Mouse (Mus musculus): Measurements from ENCODE around the gene Sertad1.

The Sertad1 gene

DNA sequence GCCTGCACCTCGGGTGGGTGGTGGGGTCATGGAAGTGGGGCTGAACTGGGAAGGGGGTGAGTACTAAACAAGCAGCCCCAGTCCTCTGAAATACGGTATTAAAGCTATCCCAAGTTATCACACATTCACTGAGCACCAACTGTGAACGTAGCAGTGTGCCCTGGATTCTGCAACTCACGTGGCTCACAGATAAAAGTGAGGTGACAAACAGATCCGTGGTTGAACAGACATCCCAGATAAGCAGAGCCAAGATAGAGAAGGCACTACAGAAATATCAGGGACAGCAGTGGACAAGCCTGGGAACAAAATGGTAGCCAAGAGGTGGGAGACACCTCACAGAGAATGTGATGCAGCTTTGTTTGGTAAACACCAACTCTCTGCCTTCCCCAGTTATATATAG lies 27.1 kb upstream of the Sertad1 start:
- no peak for TF ChIP-seq GATA4 (IDR thresholded peaks at IDR 0.05; ENCODE audit: insufficient replicate concordance, low read length)

DNA sequence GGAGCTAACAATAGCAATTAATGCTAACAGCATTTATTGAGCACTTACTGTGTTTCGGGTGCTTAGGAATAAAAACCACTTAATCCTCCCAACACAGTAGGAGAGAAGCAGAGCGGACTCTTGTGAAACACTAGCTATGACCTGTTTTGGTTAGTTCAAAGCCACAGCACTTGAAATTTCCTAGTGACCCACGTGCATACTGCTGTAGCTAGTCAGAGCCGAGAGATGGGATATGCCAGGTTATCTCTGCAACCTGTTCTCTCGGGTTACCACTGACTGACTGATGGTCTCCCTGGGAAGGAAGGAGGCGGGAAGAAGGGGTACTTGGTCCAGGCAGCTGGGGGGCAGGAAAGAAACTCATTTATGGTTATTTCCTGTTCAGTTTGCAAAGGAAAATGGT lies 26.2 kb upstream of the Sertad1 start:
- TF ChIP-seq GATA4 (IDR thresholded peaks at IDR 0.05; ENCODE audit: insufficient replicate concordance, low read length): no peak

DNA sequence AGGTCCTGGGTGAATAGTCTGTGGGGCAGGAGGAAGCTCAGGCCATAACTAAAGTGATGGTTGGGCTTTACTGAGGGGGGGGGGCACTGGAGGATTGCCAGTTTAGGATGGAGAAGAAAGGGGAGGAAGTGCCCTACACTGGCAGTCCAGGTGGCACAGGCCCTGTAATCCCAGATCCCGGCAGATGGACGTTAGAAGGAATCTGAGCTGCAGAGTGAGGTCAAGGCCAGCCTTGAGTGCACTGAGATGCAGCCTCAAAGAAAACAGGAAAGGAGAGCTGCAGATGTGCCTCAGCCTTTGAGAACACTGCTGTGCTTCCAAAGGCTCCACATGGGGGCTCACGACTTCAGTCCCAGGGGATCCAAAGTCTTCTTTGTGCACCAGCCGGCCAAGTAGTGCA lies 19.1 kb upstream of the Sertad1 start:
- TF ChIP-seq GATA4 (IDR thresholded peaks at IDR 0.05; ENCODE audit: insufficient replicate concordance, low read length): no peak

DNA sequence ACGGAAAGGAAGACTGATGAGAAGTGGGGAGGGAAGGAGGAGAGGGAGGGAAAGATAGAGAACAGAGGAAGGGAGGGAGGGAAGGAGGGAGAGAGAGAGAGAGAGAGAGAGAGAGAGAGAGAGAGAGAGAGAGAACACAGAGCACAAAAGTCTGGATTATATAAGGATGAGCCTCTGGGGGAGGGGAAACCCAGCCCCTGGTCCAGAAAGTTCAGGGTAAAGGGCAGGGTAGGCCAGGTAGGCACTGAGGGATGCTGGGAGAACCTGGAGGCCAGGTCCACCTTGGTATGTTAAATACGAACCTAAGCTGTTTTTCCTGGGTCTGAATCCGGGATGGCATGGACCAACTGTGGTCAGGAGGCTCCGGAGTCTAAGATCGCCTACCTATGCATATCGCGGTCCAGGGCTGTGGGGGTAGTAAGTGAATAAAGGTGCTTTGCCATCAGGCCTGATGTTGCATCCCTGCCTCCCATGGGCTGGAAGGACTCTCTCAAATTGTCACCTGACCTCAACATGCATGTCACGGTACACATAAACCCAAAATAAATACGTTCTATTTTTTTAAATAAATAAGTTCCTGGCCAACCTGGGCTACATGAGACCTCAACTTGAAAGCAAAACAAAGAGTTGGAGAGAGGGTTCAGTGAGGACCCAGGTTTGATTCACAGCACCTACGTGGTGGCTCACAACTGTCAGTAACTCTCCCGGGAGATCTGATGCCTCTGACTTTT lies 15.2 kb upstream of the Sertad1 start:
- TF ChIP-seq GATA4 (IDR thresholded peaks at IDR 0.05; ENCODE audit: insufficient replicate concordance, low read length): no peak

DNA sequence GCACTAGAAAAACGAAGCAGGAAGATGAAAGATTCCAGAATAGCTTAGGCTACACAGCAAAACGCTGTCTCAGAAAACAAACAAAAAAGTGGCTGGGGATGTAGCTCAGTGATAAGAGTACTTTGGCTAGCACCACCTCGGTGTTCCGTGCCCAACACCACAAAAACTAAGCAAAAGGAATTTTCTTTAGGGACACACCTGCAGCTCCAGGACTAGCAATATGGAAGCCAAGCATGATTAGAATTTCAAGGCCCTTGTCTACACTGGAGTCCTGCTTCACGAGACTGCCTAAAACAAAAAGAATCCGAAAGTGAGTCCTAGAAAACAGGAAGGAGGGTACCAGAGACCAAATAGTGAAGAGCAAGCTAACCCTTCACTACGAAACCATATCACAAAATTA lies 14.1 kb upstream of the Sertad1 start:
- TF ChIP-seq GATA4 (IDR thresholded peaks at IDR 0.05; ENCODE audit: insufficient replicate concordance, low read length): peak; percentile 8; the same call in 1 of the 2 replicates

DNA sequence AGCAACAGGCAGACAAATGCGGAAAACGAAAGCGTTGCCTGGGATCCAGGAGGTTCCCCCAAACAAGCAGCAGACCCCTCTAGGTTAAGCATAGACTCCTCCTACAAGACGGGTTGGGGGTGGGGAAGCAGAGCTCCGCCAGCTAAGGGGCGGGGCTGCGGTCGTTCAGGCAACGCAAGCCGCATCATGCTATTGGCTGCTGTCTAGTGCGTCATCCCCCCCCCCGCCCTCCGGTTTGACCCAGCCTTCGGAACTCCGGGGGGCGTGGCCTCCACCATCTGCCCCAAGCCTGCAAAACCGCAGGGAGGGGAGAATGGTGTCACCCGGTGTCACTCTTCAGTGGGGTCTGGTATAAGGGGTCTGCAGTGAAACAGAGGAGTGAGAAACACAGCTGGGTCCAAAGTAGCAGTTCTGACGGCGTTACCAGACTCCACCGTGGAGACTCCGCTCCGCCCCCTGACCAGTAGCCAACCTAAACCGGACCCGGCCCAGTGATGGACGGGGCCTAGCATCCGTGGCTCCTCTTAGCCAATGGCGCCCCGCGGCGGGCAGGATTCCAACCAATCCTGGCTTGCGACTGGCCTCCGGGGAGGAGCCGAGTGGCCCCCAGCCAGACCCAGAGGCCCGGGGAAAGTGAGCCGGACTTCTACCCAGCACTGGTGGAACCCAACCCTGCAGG lies 13.4 kb upstream of the Sertad1 start, which contains the start of gene Sertad3:
Sertad3 (plus strand) TSS at position 613 of the 679 bp plus-strand sequence.
- TF ChIP-seq GATA4 (IDR thresholded peaks at IDR 0.05; ENCODE audit: insufficient replicate concordance, low read length): no peak

DNA sequence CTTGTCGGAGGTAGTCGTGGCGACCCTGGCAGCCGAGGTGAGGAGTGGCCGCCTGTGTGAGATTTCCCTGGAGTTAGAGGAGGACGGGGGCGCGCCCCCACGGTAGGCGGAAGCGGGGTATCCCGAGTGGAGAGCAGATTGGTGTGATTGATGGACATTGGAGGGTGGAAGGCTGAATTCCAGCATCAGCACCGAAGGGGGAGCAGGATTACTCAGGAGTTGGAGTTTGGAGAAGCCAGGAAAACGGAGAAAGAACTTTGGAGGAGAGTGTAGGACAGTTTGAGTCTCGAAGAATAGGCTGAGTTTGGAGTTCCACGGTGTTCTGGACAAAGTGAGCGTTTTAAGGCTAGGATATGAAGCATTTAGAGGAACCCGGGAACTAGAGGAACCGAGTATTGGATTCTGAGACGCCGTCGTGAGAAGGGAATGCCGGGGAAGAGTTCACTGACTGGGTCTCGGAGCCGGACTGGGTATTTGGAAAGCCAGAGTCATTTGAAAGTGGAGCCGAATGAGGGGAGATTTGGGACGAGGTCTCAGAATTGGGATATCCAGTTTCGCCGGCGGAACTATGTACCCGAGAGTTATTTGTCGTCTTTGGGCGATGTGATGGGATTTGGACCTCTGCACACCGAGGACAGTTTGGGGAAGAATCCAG lies 12.7 kb upstream of the Sertad1 start:
- TF ChIP-seq GATA4 (IDR thresholded peaks at IDR 0.05; ENCODE audit: insufficient replicate concordance, low read length): no peak

DNA sequence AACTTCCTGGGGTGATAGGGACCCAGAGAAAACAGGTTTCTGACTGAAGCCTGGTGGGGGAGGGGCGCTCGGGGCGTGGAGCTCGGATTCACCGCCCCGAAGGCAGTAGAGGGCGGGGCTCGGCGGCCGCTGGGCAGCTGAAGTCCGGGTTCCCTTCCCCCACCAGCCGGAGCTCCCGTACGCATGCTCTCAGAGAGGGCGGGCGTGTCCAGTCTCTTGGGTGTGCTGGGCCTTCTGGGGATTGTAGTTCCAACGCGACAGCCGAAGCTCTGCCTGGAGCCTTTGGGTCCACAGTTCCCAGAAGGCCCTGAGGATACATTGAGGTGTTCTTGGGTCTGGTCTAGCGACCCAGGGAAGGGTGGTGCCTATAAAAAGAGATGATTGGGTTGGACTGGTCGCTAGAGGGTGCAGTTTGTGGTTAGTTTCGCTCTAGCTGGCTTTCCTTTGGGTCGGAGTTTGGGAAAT lies 12.2 kb upstream of the Sertad1 start:
- TF ChIP-seq GATA4 (IDR thresholded peaks at IDR 0.05; ENCODE audit: insufficient replicate concordance, low read length): no peak

DNA sequence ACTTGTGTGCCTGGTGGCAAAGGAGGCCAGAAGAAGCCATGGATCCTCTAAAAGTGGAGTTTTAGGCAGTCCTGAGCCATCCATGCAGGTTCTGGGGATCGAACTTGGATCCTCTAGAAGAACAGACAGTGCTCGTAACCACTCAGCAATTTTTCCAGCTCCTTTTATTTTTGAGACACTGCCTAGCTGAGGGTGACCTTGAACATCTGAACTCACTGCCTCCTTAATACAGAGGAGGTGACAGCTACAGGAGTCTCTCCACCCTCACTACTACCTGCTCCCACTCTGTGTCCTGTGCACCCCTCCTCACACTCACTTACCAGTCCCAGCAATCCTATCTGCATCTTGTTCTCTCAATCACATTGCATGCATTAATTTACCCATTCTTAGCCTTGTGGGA lies 11.1 kb upstream of the Sertad1 start:
- TF ChIP-seq GATA4 (IDR thresholded peaks at IDR 0.05; ENCODE audit: insufficient replicate concordance, low read length): no peak

DNA sequence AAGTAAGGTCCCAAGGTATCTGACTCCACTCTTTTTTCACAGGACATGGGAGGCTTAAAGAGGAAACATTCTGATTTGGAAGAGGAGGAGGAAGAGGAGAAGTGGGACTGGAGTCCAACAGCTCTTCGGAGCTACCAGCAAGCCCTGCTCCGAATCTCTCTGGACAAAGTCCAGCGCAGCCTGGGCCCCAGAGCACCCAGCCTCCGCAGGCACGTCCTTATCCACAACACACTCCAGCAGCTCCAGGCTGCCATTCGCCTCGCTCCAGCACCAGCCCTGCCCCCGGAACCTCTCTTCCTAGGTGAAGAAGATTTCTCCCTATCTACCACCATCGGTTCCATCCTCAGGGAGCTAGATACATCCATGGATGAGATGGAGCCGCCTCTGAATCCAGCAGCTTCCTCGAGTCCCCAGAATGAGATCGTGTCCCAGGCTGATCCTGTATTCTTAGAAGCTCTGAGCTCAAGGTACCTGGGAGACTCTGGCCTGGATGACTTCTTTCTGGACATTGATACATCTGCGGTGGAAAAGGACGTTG lies 10.5 kb upstream of the Sertad1 start:
- TF ChIP-seq GATA4 (IDR thresholded peaks at IDR 0.05; ENCODE audit: insufficient replicate concordance, low read length): no peak

DNA sequence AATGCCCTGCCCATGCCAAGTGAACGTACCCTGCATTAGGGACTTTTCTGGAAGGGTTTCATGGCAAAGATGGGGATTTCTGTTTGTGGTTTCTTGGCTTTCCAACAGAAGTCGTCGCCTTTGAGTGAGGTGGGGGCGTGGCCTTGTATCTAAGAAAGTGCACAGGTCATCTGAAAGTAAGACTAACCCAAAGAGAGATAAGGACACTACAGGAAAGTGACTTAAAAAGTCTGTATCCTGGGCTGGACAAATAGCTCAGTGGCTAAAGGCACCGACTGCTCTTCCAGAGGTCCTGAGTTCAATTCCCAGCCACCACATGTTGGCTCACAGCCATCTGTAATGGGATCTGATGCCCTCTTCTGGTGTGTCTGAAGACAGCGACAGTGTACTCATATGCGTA lies 8.1 kb upstream of the Sertad1 start:
- no peak for TF ChIP-seq GATA4 (IDR thresholded peaks at IDR 0.05; ENCODE audit: insufficient replicate concordance, low read length)

DNA sequence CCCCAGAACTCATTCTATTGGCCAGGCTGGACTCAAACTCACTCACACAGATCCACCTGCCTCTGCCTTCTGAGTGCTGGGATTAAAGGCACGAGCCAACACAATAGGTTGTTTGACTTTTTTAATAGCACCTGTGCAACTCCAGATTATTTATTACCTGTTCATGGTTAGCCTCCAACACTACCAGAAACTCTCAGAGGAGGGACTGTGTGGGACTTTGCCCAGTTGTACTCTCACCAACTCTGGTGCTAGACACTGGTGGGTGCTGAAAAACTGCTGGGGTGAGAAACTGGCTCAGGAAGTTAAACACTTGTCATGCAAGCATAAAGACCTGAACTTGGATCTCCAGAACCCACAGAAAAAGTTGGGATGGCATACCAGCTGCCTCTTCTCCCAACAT lies 7.0 kb upstream of the Sertad1 start:
- TF ChIP-seq GATA4 (IDR thresholded peaks at IDR 0.05; ENCODE audit: insufficient replicate concordance, low read length): no peak

DNA sequence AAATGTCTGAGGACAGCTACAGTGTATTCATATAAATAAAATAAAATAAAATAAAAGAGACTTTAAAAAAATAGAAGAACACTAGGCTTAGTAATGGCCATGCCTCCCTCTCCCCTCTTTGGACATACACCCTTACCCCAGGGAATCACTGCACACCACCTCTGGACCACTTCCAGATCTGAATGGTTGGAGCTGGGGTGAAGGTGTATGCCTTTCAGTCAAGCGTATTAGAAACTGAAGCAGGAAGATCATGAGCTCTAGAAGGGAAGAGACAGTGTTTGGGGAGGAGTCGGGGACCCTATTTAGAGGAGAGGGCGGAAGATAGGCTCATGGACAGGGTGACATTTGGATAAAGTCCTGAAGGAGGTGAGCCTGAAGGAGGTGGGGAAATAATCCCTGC lies 6.2 kb upstream of the Sertad1 start:
- TF ChIP-seq GATA4 (IDR thresholded peaks at IDR 0.05; ENCODE audit: insufficient replicate concordance, low read length): no peak

DNA sequence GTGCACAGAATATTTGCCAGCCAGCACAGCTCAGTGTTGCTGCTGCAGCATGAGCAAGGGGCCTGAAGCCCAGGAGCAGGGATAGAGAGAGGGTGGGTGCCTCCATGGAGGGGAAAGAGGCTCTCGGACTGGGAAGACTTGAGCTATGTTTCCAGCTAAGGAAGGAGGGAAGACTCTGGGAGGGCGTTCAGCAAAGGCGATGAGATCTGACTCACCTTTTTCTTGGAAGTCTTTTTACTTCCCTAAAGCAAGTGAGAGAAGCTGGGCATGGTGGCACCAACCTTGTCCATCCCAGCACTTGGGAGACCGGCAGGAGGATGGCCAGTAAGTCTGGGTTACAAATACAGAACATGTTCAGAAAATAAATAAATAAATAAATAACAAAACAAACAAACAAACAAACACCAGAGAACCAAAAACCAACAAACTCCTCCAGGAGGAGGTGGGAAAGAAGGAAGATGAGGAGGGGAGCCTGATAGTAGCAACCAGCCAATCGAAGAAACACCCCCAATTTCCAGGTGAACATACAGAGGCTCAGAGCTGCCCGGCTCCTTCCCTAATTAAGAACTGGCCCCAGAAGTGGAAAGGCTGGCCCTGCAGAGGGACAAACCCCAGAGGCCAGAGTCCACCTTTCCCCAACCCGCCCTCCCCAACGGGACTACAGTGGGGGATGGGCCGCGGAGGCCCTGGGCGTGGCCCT lies 5.6 kb upstream of the Sertad1 start:
- no peak for TF ChIP-seq GATA4 (IDR thresholded peaks at IDR 0.05; ENCODE audit: insufficient replicate concordance, low read length)

DNA sequence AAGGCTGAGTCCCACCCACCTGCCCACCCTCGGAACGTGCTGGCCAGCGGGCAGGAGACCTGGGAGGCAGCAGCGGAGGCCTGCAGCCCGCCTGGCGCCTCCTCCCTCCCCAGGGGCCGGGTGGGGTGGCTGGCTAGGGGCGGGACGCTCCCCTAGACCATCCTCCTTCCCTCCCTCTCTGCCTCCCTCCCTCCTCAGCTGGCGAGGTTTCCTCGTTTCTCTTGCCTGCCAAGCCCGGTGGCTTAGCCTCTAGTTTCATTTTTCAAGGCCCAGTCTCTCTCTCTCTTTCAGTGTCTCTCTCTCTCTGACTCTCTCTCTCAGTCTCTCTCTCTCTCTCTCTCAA lies 5.1 kb upstream of the Sertad1 start:
- peak; percentile 9; the same call in 1 of the 2 replicates for TF ChIP-seq GATA4 (IDR thresholded peaks at IDR 0.05; ENCODE audit: insufficient replicate concordance, low read length)

All from liver, adult (tissue).